Comparison of ENCODE assay signal across 8 mouse cellular contexts in the genomic region with DNA sequence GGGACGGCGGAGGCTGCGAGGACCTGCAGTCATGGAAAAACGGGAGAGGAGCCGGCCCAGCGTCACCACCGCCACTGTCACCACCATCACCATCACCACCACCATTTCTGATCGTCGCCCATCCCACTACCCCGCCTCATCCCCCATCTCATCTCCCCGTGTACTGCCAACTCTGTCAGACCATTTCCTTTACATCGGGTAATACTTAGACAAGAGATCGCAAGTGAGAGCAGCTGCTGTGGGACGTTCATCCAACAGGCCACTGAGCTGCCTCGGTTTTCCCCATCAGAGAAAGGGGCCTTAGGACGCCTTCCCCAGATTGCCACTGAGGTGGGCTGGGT. TPM values are rescaled to one million over a fixed set of nuclear protein-coding genes. Genes with fewer than 3 reads are reported as not detected.
DNase-seq lines count a peak whose midpoint lies in the region; ATAC-seq and TF ChIP-seq lines count a peak whose summit lies in the region.

No protein-coding gene starts in this region.

- DNase-seq in heart, postnatal 25 days (ENCODE audit: low spot score), result no peak
- peak; percentile 13 for DNase-seq in ZHBTc4 (ENCODE audit: low read depth, low spot score)
- no peak for DNase-seq in heart, postnatal 0 days (ENCODE audit: low spot score)
- no peak for DNase-seq in midbrain, embryonic 10.5 days (ENCODE audit: low spot score)
- no peak for DNase-seq in natural killer cell, adult 2 months (ENCODE audit: low spot score in 2 of 2)
- no peak for DNase-seq in urinary bladder, adult 2 months (ENCODE audit: low spot score)
- DNase-seq in kidney, adult 9 months, result no peak

- peak overlapping the region; percentile 73 for H3K9ac ChIP-seq in heart, embryonic 14.5 days (ENCODE audit: low read length)
- H3K9ac ChIP-seq in heart, postnatal 0 days (replicated peaks; ENCODE audit: low read depth, low read length), result peak overlapping the region; percentile 52

- intact Hi-C loops in heart, postnatal 25 days (cut with DNase I), result no loop called here

- peak overlapping the region; percentile 44 to 76 for H3K4me3 ChIP-seq in heart, embryonic 14.5 days (ENCODE audit: control insufficient read depth in 1 of 2, insufficient read depth in 1 of 2, low read depth in 1 of 2, low read length in 2 of 2)
- peak overlapping the region; percentile 73 for H3K4me3 ChIP-seq in heart, postnatal 0 days (ENCODE audit: low read depth, low read length)
- peak overlapping the region; percentile 87 for H3K4me3 ChIP-seq in midbrain, embryonic 10.5 days

- no peaks in the 10 kb centered on the region for H3K9me3 ChIP-seq in heart, embryonic 14.5 days (ENCODE audit: control insufficient read depth, low read length)
- no peaks in the 10 kb centered on the region for H3K9me3 ChIP-seq in heart, postnatal 0 days (replicated peaks; ENCODE audit: control insufficient read depth, low read length)
- no peaks in the 10 kb centered on the region for H3K9me3 ChIP-seq in midbrain, embryonic 10.5 days (replicated peaks)

- 2% methylated on average over 16 of the region's 16 CpGs for WGBS in heart, embryonic 14.5 days
- 2% methylated on average over 15 of the region's 16 CpGs for whole genome bisulfite sequencing in heart, postnatal 0 days
- 3% methylated on average over 16 of the region's 16 CpGs for WGBS in midbrain, embryonic 10.5 days

- no peak overlapping the region for H3K27ac ChIP-seq in heart, embryonic 14.5 days (replicated peaks in 1 of 2; ENCODE audit: control insufficient read depth in 1 of 2, insufficient read depth in 1 of 2, low read depth in 2 of 2, low read length in 2 of 2)
- H3K27ac ChIP-seq in heart, postnatal 0 days (ENCODE audit: low read depth), result no peak overlapping the region
- H3K27ac ChIP-seq in midbrain, embryonic 10.5 days (replicated peaks), result peak overlapping the region; percentile 98

- TF ChIP-seq EP300 in heart, postnatal 0 days (IDR thresholded peaks at IDR 0.05; ENCODE audit: low read depth), result no peak

- H3K4me1 ChIP-seq in heart, embryonic 14.5 days (ENCODE audit: control insufficient read depth in 2 of 2, insufficient read depth in 2 of 2, low read length in 2 of 2), result peaks cover 3 to 5% of the 10 kb centered on the region in 2 experiments; a peak in 2 of 4 replicates
- peaks cover 8% of the 10 kb centered on the region; the same call in 1 of the 2 replicates for H3K4me1 ChIP-seq in heart, postnatal 0 days (ENCODE audit: control insufficient read depth, insufficient read depth)
- peaks cover 31% of the 10 kb centered on the region for H3K4me1 ChIP-seq in midbrain, embryonic 10.5 days

- H3K36me3 ChIP-seq in heart, embryonic 14.5 days (ENCODE audit: control insufficient read depth, insufficient read depth, low read length), result no peaks in the 10 kb centered on the region
- H3K36me3 ChIP-seq in heart, postnatal 0 days (replicated peaks; ENCODE audit: control insufficient read depth, insufficient read depth, low read length), result no peaks in the 10 kb centered on the region
- no peaks in the 10 kb centered on the region for H3K36me3 ChIP-seq in midbrain, embryonic 10.5 days

- peak overlapping the region; percentile 99 for H3K4me2 ChIP-seq in heart, embryonic 14.5 days (ENCODE audit: low read length)
- peak overlapping the region; percentile 98 for H3K4me2 ChIP-seq in heart, postnatal 0 days (ENCODE audit: low read depth, low read length)

- no peak for TF ChIP-seq CTCF in heart, postnatal 0 days (IDR thresholded peaks at IDR 0.05; ENCODE audit: low read depth)

- no peak for ATAC-seq in heart, embryonic 14.5 days (ENCODE audit: insufficient number of reproducible peaks, insufficient read depth, low FRiP score, low read depth)
- no peak; the same call in 1 of the 2 replicates for ATAC-seq in heart, postnatal 0 days (ENCODE audit: insufficient read depth, low read depth)

- 0 out of 2 replicates have a peak, but pooled peaks cover 4% of the 10 kb centered on the region for H3K27me3 ChIP-seq in heart, embryonic 14.5 days (ENCODE audit: control insufficient read depth, insufficient read depth, low read length)
- H3K27me3 ChIP-seq in heart, postnatal 0 days (ENCODE audit: control insufficient read depth, insufficient read depth, low read length), result peaks cover 22% of the 10 kb centered on the region
- peaks cover 12% of the 10 kb centered on the region for H3K27me3 ChIP-seq in midbrain, embryonic 10.5 days (ENCODE audit: low read depth, poor library complexity, severe bottlenecking)

RNA-seq across cellular contexts. Expression of a gene that starts 0.8 kb away (rescaled TPM):
- 2.0 and 2.1 TPM in 2 replicates for polyA plus RNA-seq in heart, embryonic 14.5 days (2014; fragmentation: Nextera tagmentation; extraction: Ambion mirVana)
- total RNA-seq in heart, postnatal 25 days (2021), result under 1 TPM; 0.23 to 0.34 TPM
- total RNA-seq in heart, postnatal 0 days (2014; rRNA removed; ENCODE audit: low replicate concordance), result not detected in 2 replicates
- polyA plus RNA-seq in heart, postnatal 0 days (2015; fragmentation: Nextera tagmentation; extraction: Ambion mirVana), result 1.00 and 1.0 TPM in 2 replicates
- polyA plus RNA-seq in midbrain, embryonic 10.5 days (2016; fragmentation: Nextera tagmentation; extraction: Ambion mirVana), result 14.1 and 17.6 TPM in 2 replicates
- polyA plus RNA-seq in urinary bladder, adult 2 months (2012; rRNA removed), result 0.28 and 0.32 TPM in 2 replicates
